Mouse (Mus musculus): Measurements from ENCODE around the gene Pde1c.

DNA sequence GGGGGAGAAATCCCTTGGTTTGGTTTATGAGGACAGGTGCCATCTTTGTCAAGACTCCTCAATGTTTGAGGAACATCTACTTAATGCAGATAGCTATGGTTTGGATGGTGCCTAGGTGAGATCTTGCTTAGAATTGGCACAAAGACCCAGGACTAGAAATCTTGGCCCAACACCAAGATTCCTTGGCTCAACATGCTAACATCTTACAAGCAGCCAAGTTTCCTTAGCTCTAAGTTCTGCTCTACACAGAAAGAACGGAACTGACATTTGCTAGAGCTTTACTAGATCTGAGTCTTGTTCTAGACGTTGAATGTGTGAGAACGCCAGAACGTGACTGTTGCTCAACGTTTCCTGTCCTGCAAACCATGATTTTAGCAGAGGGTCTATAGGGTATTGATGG is 540.9 kb downstream of the Pde1c start:
- no peak for TF ChIP-seq GATA1 (IDR thresholded peaks at IDR 0.05; ENCODE audit: low read length)
- no peak for TF ChIP-seq TAL1 (IDR thresholded peaks at IDR 0.05; ENCODE audit: low read length)
